8 mouse cellular contexts compared by ENCODE assay signal in the genomic region with DNA sequence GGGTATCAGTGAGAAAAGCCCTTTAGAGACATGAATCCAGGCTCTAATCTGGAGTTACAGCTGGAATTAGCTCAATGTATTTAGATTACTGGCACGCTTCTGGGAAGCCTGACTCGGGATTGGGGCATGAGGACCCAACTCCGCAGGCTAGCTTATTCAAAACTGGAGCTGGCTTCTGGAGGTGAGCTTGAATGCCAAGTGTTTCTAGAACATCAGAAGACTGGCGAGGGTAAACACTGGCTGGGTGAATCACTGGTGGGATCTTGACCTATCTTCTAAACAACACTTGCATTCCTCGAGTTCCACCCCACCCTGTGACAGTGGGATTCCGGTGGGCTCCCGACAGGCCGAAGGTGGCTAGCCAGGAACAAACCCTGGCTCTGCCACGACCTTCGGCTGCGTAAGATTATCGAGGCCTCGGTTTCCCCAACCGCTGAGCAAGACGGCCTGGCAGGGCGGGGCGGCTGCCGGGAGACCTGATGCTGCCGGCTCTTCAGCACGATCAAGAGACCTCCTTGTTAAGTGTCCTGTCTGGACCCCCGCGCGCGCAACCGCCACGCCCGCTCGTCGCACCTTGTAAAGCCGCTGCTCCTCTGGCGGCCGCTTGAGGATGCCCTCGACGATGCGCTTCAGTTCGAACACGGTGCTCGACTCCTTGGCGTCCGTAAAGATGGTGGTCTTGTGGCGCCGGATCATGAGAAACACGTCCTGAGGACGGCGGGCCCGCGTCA. TPM values are rescaled to one million over a fixed set of nuclear protein-coding genes. Genes with fewer than 3 reads are reported as not detected.
DNase-seq lines count a peak whose midpoint lies in the region; ATAC-seq and TF ChIP-seq lines count a peak whose summit lies in the region.

No protein-coding gene starts in this region.

- no peaks in the 10 kb centered on the region for H3K4me1 ChIP-seq in cerebellum, adult 2 months (ENCODE audit: control insufficient read depth, insufficient read depth, low read length)
- H3K4me1 ChIP-seq in intestine, embryonic 14.5 days (replicated peaks; ENCODE audit: control insufficient read depth, insufficient read depth, low read length): peaks cover 17% of the 10 kb centered on the region
- peaks cover 25% of the 10 kb centered on the region for H3K4me1 ChIP-seq in limb, embryonic 15.5 days
- H3K4me1 ChIP-seq in midbrain, embryonic 14.5 days (ENCODE audit: control insufficient read depth, insufficient read depth, low read length): peaks cover 19% of the 10 kb centered on the region

- peak overlapping the region; percentile 86 for H3K9ac ChIP-seq in intestine, embryonic 14.5 days (ENCODE audit: low read length)
- H3K9ac ChIP-seq in limb, embryonic 15.5 days: peak overlapping the region; percentile 85
- peak overlapping the region; percentile 65 for H3K9ac ChIP-seq in midbrain, embryonic 14.5 days (replicated peaks; ENCODE audit: low read length)

- 0 out of 2 replicates have a peak, but pooled peaks cover 2% of the 10 kb centered on the region for H3K9me3 ChIP-seq in intestine, embryonic 14.5 days (ENCODE audit: control insufficient read depth, low read length)
- H3K9me3 ChIP-seq in limb, embryonic 15.5 days: no peaks in the 10 kb centered on the region
- H3K9me3 ChIP-seq in midbrain, embryonic 14.5 days (ENCODE audit: control insufficient read depth, low read length): no peaks in the 10 kb centered on the region

- peak overlapping the region; percentile 80 for H3K4me3 ChIP-seq in cerebellum, adult 2 months (replicated peaks; ENCODE audit: insufficient read depth, low read depth, low read length)
- H3K4me3 ChIP-seq in intestine, embryonic 14.5 days (ENCODE audit: low read depth, low read length): peak overlapping the region; percentile 92
- peak overlapping the region; percentile 81 for H3K4me3 ChIP-seq in limb, embryonic 15.5 days
- peak overlapping the region; percentile 58 for H3K4me3 ChIP-seq in midbrain, embryonic 14.5 days (replicated peaks; ENCODE audit: low read depth, low read length)

- peak; percentile 67 for DNase-seq in kidney, adult 11 months
- no peak for DNase-seq in kidney, postnatal 14 days
- peak; percentile 61 to 76 for DNase-seq in cerebellum, adult 2 months
- peak; percentile 53 to 68 for DNase-seq in frontal cortex, postnatal 14 days (ENCODE audit: low spot score in 2 of 2)
- DNase-seq in intestine, embryonic 14.5 days (ENCODE audit: low spot score): no peak
- peak; percentile 76 for DNase-seq in midbrain, embryonic 14.5 days
- DNase-seq in spleen, postnatal 4 days (ENCODE audit: low spot score in 2 of 2): peak; percentile 62 to 84

- peaks cover 39% of the 10 kb centered on the region for H3K36me3 ChIP-seq in intestine, embryonic 14.5 days (ENCODE audit: control insufficient read depth, insufficient read depth, low read length)
- H3K36me3 ChIP-seq in limb, embryonic 15.5 days: peaks cover 39% of the 10 kb centered on the region
- peaks cover 39% of the 10 kb centered on the region for H3K36me3 ChIP-seq in midbrain, embryonic 14.5 days (ENCODE audit: control insufficient read depth, insufficient read depth, low read length)

- WGBS in cerebellum, adult 2 months: under 1% methylated on average over 47 of the region's 47 CpGs
- WGBS in intestine, embryonic 14.5 days: under 1% methylated on average over 46 of the region's 47 CpGs
- WGBS in limb, embryonic 15.5 days: under 1% methylated on average over 46 of the region's 47 CpGs
- WGBS in midbrain, embryonic 14.5 days: under 1% methylated on average over 43 of the region's 47 CpGs

- peak overlapping the region; percentile 48; the same call in 1 of the 2 replicates for H3K27ac ChIP-seq in cerebellum, adult 2 months (ENCODE audit: insufficient read depth, low read length)
- peak overlapping the region; percentile 87 for H3K27ac ChIP-seq in intestine, embryonic 14.5 days (ENCODE audit: low read depth)
- peak overlapping the region; percentile 86 for H3K27ac ChIP-seq in limb, embryonic 15.5 days
- peak overlapping the region; percentile 97 for H3K27ac ChIP-seq in midbrain, embryonic 14.5 days (replicated peaks; ENCODE audit: low read depth, low read length)

- no peaks in the 10 kb centered on the region for H3K27me3 ChIP-seq in cerebellum, adult 2 months (ENCODE audit: control insufficient read depth, insufficient read depth, low read length)
- 0 out of 2 replicates have a peak, but pooled peaks cover 11% of the 10 kb centered on the region for H3K27me3 ChIP-seq in intestine, embryonic 14.5 days (replicated peaks; ENCODE audit: control insufficient read depth, insufficient read depth, low read length)
- H3K27me3 ChIP-seq in limb, embryonic 15.5 days: peaks cover 16% of the 10 kb centered on the region; the same call in 1 of the 2 replicates
- 0 out of 2 replicates have a peak, but pooled peaks cover 3% of the 10 kb centered on the region for H3K27me3 ChIP-seq in midbrain, embryonic 14.5 days (ENCODE audit: control insufficient read depth, insufficient read depth, low read length)

- TF ChIP-seq CTCF in cerebellum, adult 2 months (IDR thresholded peaks at IDR 0.05; ENCODE audit: borderline replicate concordance, insufficient read depth, low read depth, low read length): no peak

- no peak for TF ChIP-seq POLR2A in cerebellum, adult 2 months (IDR thresholded peaks at IDR 0.05; ENCODE audit: borderline replicate concordance, insufficient read depth, low read length)

- H3K4me2 ChIP-seq in intestine, embryonic 14.5 days (ENCODE audit: low read length): peak overlapping the region; percentile 88
- H3K4me2 ChIP-seq in limb, embryonic 15.5 days: peak overlapping the region; percentile 53
- peak overlapping the region; percentile 78 for H3K4me2 ChIP-seq in midbrain, embryonic 14.5 days (ENCODE audit: low read length)

- peak; percentile 70 for ATAC-seq in intestine, embryonic 14.5 days (replicated peaks; ENCODE audit: low FRiP score, low TSS enrichment, low read depth)
- peak; percentile 42 for ATAC-seq in limb, embryonic 15.5 days (ENCODE audit: insufficient number of reproducible peaks, low FRiP score, low TSS enrichment, low read depth)
- ATAC-seq in midbrain, embryonic 14.5 days (ENCODE audit: low FRiP score, low TSS enrichment): peak; percentile 77

RNA-seq across cellular contexts. Expression of a gene that starts 0.5 kb away (rescaled TPM):
- 621 and 628 TPM in 2 replicates for polyA plus RNA-seq in cerebellum, adult 2 months (2012; rRNA removed)
- 1,105 and 1,121 TPM in 2 replicates for polyA plus RNA-seq in intestine, embryonic 14.5 days (2014; fragmentation: Nextera tagmentation; extraction: Ambion mirVana)
- polyA plus RNA-seq in limb, embryonic 15.5 days (2015; fragmentation: Nextera tagmentation; extraction: Ambion mirVana): 1,045 and 1,117 TPM in 2 replicates
- 1,255 and 1,621 TPM in 2 replicates for polyA plus RNA-seq in midbrain, embryonic 14.5 days (2014; fragmentation: Nextera tagmentation; extraction: Ambion mirVana)

RNA-seq across cellular contexts. Expression of a gene that starts 7.4 kb away (rescaled TPM):
- polyA plus RNA-seq in cerebellum, adult 2 months (2012; rRNA removed): 0.25 TPM in 1 of 2 replicates, not detected in the other
- polyA plus RNA-seq in intestine, embryonic 14.5 days (2014; fragmentation: Nextera tagmentation; extraction: Ambion mirVana): 0.26 TPM in 1 of 2 replicates, not detected in the other
- not detected in 2 replicates for polyA plus RNA-seq in limb, embryonic 15.5 days (2015; fragmentation: Nextera tagmentation; extraction: Ambion mirVana)
- polyA plus RNA-seq in midbrain, embryonic 14.5 days (2014; fragmentation: Nextera tagmentation; extraction: Ambion mirVana): 0.41 TPM in 1 of 2 replicates, not detected in the other

RNA-seq across cellular contexts. Expression of a gene that starts 15.2 kb away (rescaled TPM):
- polyA plus RNA-seq in cerebellum, adult 2 months (2012; rRNA removed): not detected in 2 replicates
- polyA plus RNA-seq in intestine, embryonic 14.5 days (2014; fragmentation: Nextera tagmentation; extraction: Ambion mirVana): 1.1 and 1.5 TPM in 2 replicates
- not detected in 2 replicates for polyA plus RNA-seq in limb, embryonic 15.5 days (2015; fragmentation: Nextera tagmentation; extraction: Ambion mirVana)
- not detected in 2 replicates for polyA plus RNA-seq in midbrain, embryonic 14.5 days (2014; fragmentation: Nextera tagmentation; extraction: Ambion mirVana)

RNA-seq across cellular contexts. Expression of a gene that starts 15.5 kb away (rescaled TPM):
- polyA plus RNA-seq in cerebellum, adult 2 months (2012; rRNA removed): 1.6 and 2.3 TPM in 2 replicates
- polyA plus RNA-seq in intestine, embryonic 14.5 days (2014; fragmentation: Nextera tagmentation; extraction: Ambion mirVana): 2.1 and 2.9 TPM in 2 replicates
- 0.73 and 1.0 TPM in 2 replicates for polyA plus RNA-seq in limb, embryonic 15.5 days (2015; fragmentation: Nextera tagmentation; extraction: Ambion mirVana)
- 1.00 and 2.2 TPM in 2 replicates for polyA plus RNA-seq in midbrain, embryonic 14.5 days (2014; fragmentation: Nextera tagmentation; extraction: Ambion mirVana)

RNA-seq across cellular contexts. Expression of a gene that starts 38.1 kb away (rescaled TPM):
- 711 and 720 TPM in 2 replicates for polyA plus RNA-seq in cerebellum, adult 2 months (2012; rRNA removed)
- polyA plus RNA-seq in intestine, embryonic 14.5 days (2014; fragmentation: Nextera tagmentation; extraction: Ambion mirVana): 451 and 452 TPM in 2 replicates
- polyA plus RNA-seq in limb, embryonic 15.5 days (2015; fragmentation: Nextera tagmentation; extraction: Ambion mirVana): 425 and 436 TPM in 2 replicates
- polyA plus RNA-seq in midbrain, embryonic 14.5 days (2014; fragmentation: Nextera tagmentation; extraction: Ambion mirVana): 498 and 502 TPM in 2 replicates

Comparison
In these comparisons a context has a peak if more than half of its experiments do, and no peak if none do; other contexts are left out.
1. DNase-seq: peak in kidney, adult 11 months (single experiment), cerebellum, adult 2 months (2 of 2), frontal cortex, postnatal 14 days (2 of 2), midbrain, embryonic 14.5 days (single experiment) and spleen, postnatal 4 days (2 of 2); none in kidney, postnatal 14 days (single experiment) and intestine, embryonic 14.5 days (single experiment).
2. Peak in every context shown above with its lines, with median percentiles within 50 percentile points of each other: H3K27ac ChIP-seq, H3K4me3 ChIP-seq, ATAC-seq, H3K4me2 ChIP-seq and H3K9ac ChIP-seq.